Mouse (Mus musculus): ENCODE measurements at regions not wholly inside any gene's neighbourhood (a gene's known extent, or its start where the extent isn't known, plus 50 kb on each side); places are given as distances from the start of the nearest gene placed in this dataset.

- no peak for ATAC-seq (ENCODE audit: extremely low read depth, insufficient number of reproducible peaks, low FRiP score, poor library complexity, severe bottlenecking)
Measured at GRCm38 (mm10) chr15:27341518-27341976, 124.9 kb upstream of the Ank start.

GRCm38 (mm10) chr15:27358441-27358840 lies 108.0 kb upstream of the Ank start:
- no peak for ATAC-seq (ENCODE audit: extremely low read depth, insufficient number of reproducible peaks, low FRiP score, poor library complexity, severe bottlenecking)

GRCm38 (mm10) chr15:27359271-27359670 lies 107.2 kb upstream of the Ank start:
- no peak for ATAC-seq (ENCODE audit: extremely low read depth, insufficient number of reproducible peaks, low FRiP score, poor library complexity, severe bottlenecking)

GRCm38 (mm10) chr15:27374517-27374916 lies 92.0 kb upstream of the Ank start:
- no peak for ATAC-seq (ENCODE audit: extremely low read depth, insufficient number of reproducible peaks, low FRiP score, poor library complexity, severe bottlenecking)

- no peak for ATAC-seq (ENCODE audit: extremely low read depth, insufficient number of reproducible peaks, low FRiP score, poor library complexity, severe bottlenecking)
Measured at GRCm38 (mm10) chr15:27378601-27379094, 87.8 kb upstream of the Ank start.

GRCm38 (mm10) chr15:27380436-27380945 lies 86.0 kb upstream of the Ank start:
- ATAC-seq (ENCODE audit: extremely low read depth, insufficient number of reproducible peaks, low FRiP score, poor library complexity, severe bottlenecking): no peak

GRCm38 (mm10) chr15:27381565-27381964 lies 84.9 kb upstream of the Ank start:
- ATAC-seq (ENCODE audit: extremely low read depth, insufficient number of reproducible peaks, low FRiP score, poor library complexity, severe bottlenecking): no peak

- ATAC-seq (ENCODE audit: extremely low read depth, insufficient number of reproducible peaks, low FRiP score, poor library complexity, severe bottlenecking): no peak
Measured at GRCm38 (mm10) chr15:27390567-27390966, 75.9 kb upstream of the Ank start.

- no peak for ATAC-seq (ENCODE audit: extremely low read depth, insufficient number of reproducible peaks, low FRiP score, poor library complexity, severe bottlenecking)
Measured at GRCm38 (mm10) chr15:27405721-27406161, 60.7 kb upstream of the Ank start.

GRCm38 (mm10) chr15:27409856-27410255 lies 56.6 kb upstream of the Ank start:
- ATAC-seq (ENCODE audit: extremely low read depth, insufficient number of reproducible peaks, low FRiP score, poor library complexity, severe bottlenecking): no peak

- no peak for ATAC-seq (ENCODE audit: extremely low read depth, insufficient number of reproducible peaks, low FRiP score, poor library complexity, severe bottlenecking)
Measured at GRCm38 (mm10) chr15:27412304-27412703, 54.2 kb upstream of the Ank start.

GRCm38 (mm10) chr15:27412761-27413160 lies 53.7 kb upstream of the Ank start:
- no peak for ATAC-seq (ENCODE audit: extremely low read depth, insufficient number of reproducible peaks, low FRiP score, poor library complexity, severe bottlenecking)

GRCm38 (mm10) chr15:27413486-27413885 lies 53.0 kb upstream of the Ank start:
- ATAC-seq (ENCODE audit: extremely low read depth, insufficient number of reproducible peaks, low FRiP score, poor library complexity, severe bottlenecking): no peak

GRCm38 (mm10) chr15:27414819-27415218 lies 51.7 kb upstream of the Ank start:
- no peak for ATAC-seq (ENCODE audit: extremely low read depth, insufficient number of reproducible peaks, low FRiP score, poor library complexity, severe bottlenecking)

All from neutrophil, adult 5-6 weeks (primary cell).